Comparison of ENCODE assay signal across 8 mouse cellular contexts in genomic region chr5:130143977-130144333, GRCm38 (mm10). TPM values are rescaled to one million over a fixed set of nuclear protein-coding genes. Genes with fewer than 3 reads are reported as not detected.
DNase-seq lines count a peak whose midpoint lies in the region; ATAC-seq lines count a peak whose summit lies in the region.

No protein-coding gene starts in this region.

- WGBS in hindbrain, embryonic 15.5 days, result 2% methylated on average over 20 of the region's 20 CpGs

- H3K27me3 ChIP-seq in hindbrain, embryonic 15.5 days, result no peaks in the 10 kb centered on the region

- ATAC-seq in hindbrain, embryonic 15.5 days (ENCODE audit: low FRiP score, low read depth), result peak; percentile 60
- peak; percentile 26 for ATAC-seq in megakaryocyte, adult 5-6 weeks (ENCODE audit: poor library complexity, severe bottlenecking)
- no peak; the same call in 1 of the 2 replicates for ATAC-seq in megakaryocyte progenitor cell, adult 5-6 weeks (replicated peaks; ENCODE audit: poor library complexity)

- intact Hi-C loops in left cerebral cortex, postnatal 25 days (cut with DNase I), result loop anchor here (1.0 kb wide), 2 partner anchors 27 to 120 kb away; partner anchors contain the start of gene Rabgef1

- peak overlapping the region; percentile 82 for H3K4me2 ChIP-seq in hindbrain, embryonic 15.5 days

- H3K36me3 ChIP-seq in hindbrain, embryonic 15.5 days, result peaks cover 9% of the 10 kb centered on the region; the same call in 1 of the 2 replicates

- H3K4me1 ChIP-seq in hindbrain, embryonic 15.5 days (replicated peaks), result peaks cover 23% of the 10 kb centered on the region

- peak overlapping the region; percentile 40 for H3K9ac ChIP-seq in hindbrain, embryonic 15.5 days

- peak overlapping the region; percentile 92 for H3K27ac ChIP-seq in hindbrain, embryonic 15.5 days (replicated peaks)

- H3K4me3 ChIP-seq in hindbrain, embryonic 15.5 days, result peak overlapping the region; percentile 69

- no peaks in the 10 kb centered on the region for H3K9me3 ChIP-seq in hindbrain, embryonic 15.5 days

- DNase-seq in Muller cell, postnatal 12 days (ENCODE audit: inconsistent ontology term), result peak; percentile 73
- DNase-seq in cerebellum, postnatal 14 days, result peak; percentile 92 to 95
- DNase-seq in frontal cortex, postnatal 10 days (ENCODE audit: low spot score in 2 of 2), result peak; percentile 83 to 88
- DNase-seq in left cerebral cortex, postnatal 25 days (ENCODE audit: low spot score in 2 of 2), result peak; percentile 73 to 77
- peak; percentile 79 for DNase-seq in right cerebral cortex, postnatal 14 days

RNA-seq across cellular contexts. Expression of gene Kctd7, which starts 0.7 kb away (rescaled TPM):
- polyA plus RNA-seq in hindbrain, embryonic 15.5 days (2015; fragmentation: Nextera tagmentation; extraction: Ambion mirVana), result 17.7 and 18.1 TPM in 2 replicates
- 10 to 100 TPM; 10.3 to 11.8 TPM for total RNA-seq in left cerebral cortex, postnatal 25 days (2021)
- total RNA-seq in megakaryocyte, adult 5-6 weeks (2015), result 1.0 and 1.4 TPM in 2 replicates
- total RNA-seq in megakaryocyte, adult 5-6 weeks (2017), result 2.2 and 8.9 TPM in 2 replicates
- total RNA-seq in megakaryocyte progenitor cell, adult 5-6 weeks (2015), result 1.9 and 2.7 TPM in 2 replicates
- 2.3 and 5.3 TPM in 2 replicates for total RNA-seq in megakaryocyte progenitor cell, adult 5-6 weeks (2017)

RNA-seq across cellular contexts. Expression of gene Rabgef1, which starts 27.6 kb away (rescaled TPM):
- polyA plus RNA-seq in hindbrain, embryonic 15.5 days (2015; fragmentation: Nextera tagmentation; extraction: Ambion mirVana), result 39.8 and 40.6 TPM in 2 replicates
- total RNA-seq in left cerebral cortex, postnatal 25 days (2021), result 10 to 100 TPM; 55.8 to 57.4 TPM
- total RNA-seq in megakaryocyte, adult 5-6 weeks (2015), result 16.8 and 19.0 TPM in 2 replicates
- 19.9 and 22.2 TPM in 2 replicates for total RNA-seq in megakaryocyte, adult 5-6 weeks (2017)
- total RNA-seq in megakaryocyte progenitor cell, adult 5-6 weeks (2015), result 16.0 and 20.1 TPM in 2 replicates
- 16.2 and 28.2 TPM in 2 replicates for total RNA-seq in megakaryocyte progenitor cell, adult 5-6 weeks (2017)
